Mouse (Mus musculus): ENCODE results near the gene Srsf6. TPM values are rescaled to one million over a fixed set of nuclear protein-coding genes. Genes with fewer than 3 reads are reported as not detected.
A peak's percentile ranks its signal among the peaks of the same experiment; 100 is the strongest.
"Not testable (repeated sequence)": the region's sequence is repeated elsewhere in the genome, so short reads cannot be mapped to it uniquely, and the experiment has no call there.

Srsf6 gene
- total RNA-seq, 1 experiment = 183 TPM

- Histone ChIP-seq H3K27ac (ENCODE audit: insufficient read depth, low read depth, low read length, poor library complexity, severe bottlenecking) (no peak overlapping the region), H3K4me1 (ENCODE audit: control insufficient read depth in 2 of 2, insufficient read depth in 2 of 2, low read length in 2 of 2, poor library complexity in 1 of 2) (peaks cover 0 to 6% of the 10 kb centered on the region in 2 experiments; a peak in 2 of 4 replicates), H3K36me3 (ENCODE audit: control insufficient read depth, insufficient read depth, low read length, poor library complexity, severe bottlenecking) (no peaks in the 10 kb centered on the region), H3K9me3 (ENCODE audit: control insufficient read depth, insufficient read depth, low read depth, low read length) (no peaks in the 10 kb centered on the region), H3K4me3 (ENCODE audit: insufficient read depth in 1 of 2, low read depth in 1 of 2, low read length in 2 of 2, poor library complexity in 1 of 2, severe bottlenecking in 1 of 2) (peak overlapping the region; percentile 14 to 45; a peak in 2 of 4 replicates), H3K9ac (ENCODE audit: insufficient read depth, low read depth, low read length, poor library complexity, severe bottlenecking) (no peak overlapping the region)
- no peak for TF ChIP-seq CHD2 (IDR thresholded peaks at IDR 0.05; ENCODE audit: low read depth, low read length)
- no peak for TF ChIP-seq ZC3H11A (IDR thresholded peaks at IDR 0.05; ENCODE audit: borderline replicate concordance, low read depth, low read length)
- TF ChIP-seq ZNF384 (IDR thresholded peaks at IDR 0.05; ENCODE audit: low read depth, low read length) = no peak
- TF ChIP-seq HCFC1 (IDR thresholded peaks at IDR 0.05; ENCODE audit: borderline replicate concordance, insufficient read depth, low read length) = no peak
- TF ChIP-seq MAFK (IDR thresholded peaks at IDR 0.05; ENCODE audit: insufficient read depth, low read depth, low read length) = no peak
- in situ Hi-C loops (cut with MboI; ENCODE audit: low sequenced_read_pairs in 2 of 2, unreplicated experiment in 2 of 2) = no loop called here
- no peak for DNase-seq (ENCODE audit: low read depth, low spot score)
Observed at GRCm38 (mm10) chr2:162889731-162890130, 41.6 kb upstream of the Srsf6 start.

GRCm38 (mm10) chr2:162892979-162893378, 38.3 kb upstream of the Srsf6 start:
- H3K36me3 ChIP-seq (ENCODE audit: control insufficient read depth, insufficient read depth, low read length, poor library complexity, severe bottlenecking); H3K4me3 ChIP-seq (ENCODE audit: insufficient read depth in 1 of 2, low read depth in 1 of 2, low read length in 2 of 2, poor library complexity in 1 of 2, severe bottlenecking in 1 of 2); DNase-seq (ENCODE audit: low read depth, low spot score); H3K4me1 ChIP-seq (ENCODE audit: control insufficient read depth in 2 of 2, insufficient read depth in 2 of 2, low read length in 2 of 2, poor library complexity in 1 of 2); H3K9ac ChIP-seq (ENCODE audit: insufficient read depth, low read depth, low read length, poor library complexity, severe bottlenecking); in situ Hi-C loops (cut with MboI; ENCODE audit: low sequenced_read_pairs in 2 of 2, unreplicated experiment in 2 of 2); H3K27ac ChIP-seq (ENCODE audit: insufficient read depth, low read depth, low read length, poor library complexity, severe bottlenecking); H3K9me3 ChIP-seq (ENCODE audit: control insufficient read depth, insufficient read depth, low read depth, low read length): not testable (repeated sequence)

DNA sequence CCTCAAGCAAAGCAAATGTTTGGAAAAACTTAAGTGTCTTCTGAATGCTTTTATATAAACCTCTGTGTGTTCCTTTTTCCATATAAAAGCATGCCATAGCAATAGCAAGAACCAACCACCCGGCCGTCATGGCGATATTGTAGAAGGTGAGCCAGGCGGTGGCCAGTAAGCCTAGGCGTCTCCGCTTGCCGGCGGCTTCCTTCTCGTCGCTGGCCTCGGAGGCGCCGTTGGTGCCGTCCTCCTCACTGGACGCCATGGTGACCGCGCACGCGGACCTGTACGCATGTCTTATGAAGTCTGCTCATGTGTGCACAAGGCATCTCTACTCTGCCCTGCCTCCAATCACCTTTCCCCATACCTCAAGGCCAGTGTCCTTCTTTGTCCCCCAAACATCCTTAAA, 32.1 kb upstream of the Srsf6 start:
- H3K9ac ChIP-seq (ENCODE audit: insufficient read depth, low read depth, low read length, poor library complexity, severe bottlenecking); H3K4me1 ChIP-seq (ENCODE audit: control insufficient read depth in 2 of 2, insufficient read depth in 2 of 2, low read length in 2 of 2, poor library complexity in 1 of 2); H3K36me3 ChIP-seq (ENCODE audit: control insufficient read depth, insufficient read depth, low read length, poor library complexity, severe bottlenecking); in situ Hi-C loops (cut with MboI; ENCODE audit: low sequenced_read_pairs in 2 of 2, unreplicated experiment in 2 of 2); H3K27ac ChIP-seq (ENCODE audit: insufficient read depth, low read depth, low read length, poor library complexity, severe bottlenecking); DNase-seq (ENCODE audit: low read depth, low spot score); H3K4me3 ChIP-seq (ENCODE audit: insufficient read depth in 1 of 2, low read depth in 1 of 2, low read length in 2 of 2, poor library complexity in 1 of 2, severe bottlenecking in 1 of 2); H3K9me3 ChIP-seq (ENCODE audit: control insufficient read depth, insufficient read depth, low read depth, low read length): not testable (repeated sequence)

DNA sequence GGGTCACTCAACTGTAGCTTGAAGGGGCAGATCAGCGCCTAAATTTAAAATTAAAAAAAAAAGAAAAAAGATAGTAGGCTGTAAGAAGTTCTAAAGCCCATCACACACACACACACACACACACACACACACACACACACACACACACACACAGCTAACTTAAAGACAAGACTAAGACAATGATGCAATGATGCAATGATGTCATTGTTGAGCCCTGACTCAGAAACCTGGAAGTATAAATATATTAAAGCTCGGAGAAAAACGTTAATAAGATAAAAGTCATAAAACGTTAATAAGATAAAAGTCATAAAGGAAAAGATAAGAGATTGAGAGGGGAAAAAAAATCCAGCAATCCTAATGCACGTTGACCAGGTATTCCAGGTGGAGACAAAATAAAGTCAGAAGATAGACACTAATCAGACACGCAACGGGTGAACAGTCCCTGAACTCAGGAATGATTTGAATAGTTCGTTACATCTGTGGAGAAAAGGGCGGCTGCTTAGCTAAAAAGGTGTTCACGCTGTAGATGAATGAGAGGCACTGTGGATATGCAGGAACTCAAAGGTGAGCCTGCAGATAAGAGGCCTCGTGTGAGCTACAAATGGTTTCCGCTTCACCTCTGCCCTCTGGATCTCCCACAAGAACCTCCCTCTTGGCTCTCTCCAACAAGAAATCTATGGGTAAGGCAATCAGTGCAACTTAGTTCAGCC, 31.3 kb upstream of the Srsf6 start:
- H3K9me3 ChIP-seq (ENCODE audit: control insufficient read depth, insufficient read depth, low read depth, low read length) = no peaks in the 10 kb centered on the region
- H3K4me3 ChIP-seq (ENCODE audit: insufficient read depth in 1 of 2, low read depth in 1 of 2, low read length in 2 of 2, poor library complexity in 1 of 2, severe bottlenecking in 1 of 2) = no peak overlapping the region
- in situ Hi-C loops (cut with MboI; ENCODE audit: low sequenced_read_pairs in 2 of 2, unreplicated experiment in 2 of 2) = no loop called here
- TF ChIP-seq HCFC1 (IDR thresholded peaks at IDR 0.05; ENCODE audit: borderline replicate concordance, insufficient read depth, low read length) (no peak), MAFK (IDR thresholded peaks at IDR 0.05; ENCODE audit: insufficient read depth, low read depth, low read length) (no peak), CHD2 (IDR thresholded peaks at IDR 0.05; ENCODE audit: low read depth, low read length) (no peak), ZC3H11A (IDR thresholded peaks at IDR 0.05; ENCODE audit: borderline replicate concordance, low read depth, low read length) (no peak), ZNF384 (IDR thresholded peaks at IDR 0.05; ENCODE audit: low read depth, low read length) (no peak)
- no peak for DNase-seq (ENCODE audit: low read depth, low spot score)
- H3K36me3 ChIP-seq (ENCODE audit: control insufficient read depth, insufficient read depth, low read length, poor library complexity, severe bottlenecking) = no peaks in the 10 kb centered on the region
- H3K9ac ChIP-seq (ENCODE audit: insufficient read depth, low read depth, low read length, poor library complexity, severe bottlenecking) = no peak overlapping the region
- no peaks in the 10 kb centered on the region for H3K4me1 ChIP-seq (ENCODE audit: control insufficient read depth in 2 of 2, insufficient read depth in 2 of 2, low read length in 2 of 2, poor library complexity in 1 of 2)
- no peak overlapping the region for H3K27ac ChIP-seq (ENCODE audit: insufficient read depth, low read depth, low read length, poor library complexity, severe bottlenecking)

- TF ChIP-seq MAFK (IDR thresholded peaks at IDR 0.05; ENCODE audit: insufficient read depth, low read depth, low read length) = no peak
- no peak for TF ChIP-seq HCFC1 (IDR thresholded peaks at IDR 0.05; ENCODE audit: borderline replicate concordance, insufficient read depth, low read length)
- TF ChIP-seq ZNF384 (IDR thresholded peaks at IDR 0.05; ENCODE audit: low read depth, low read length) = no peak
- TF ChIP-seq CHD2 (IDR thresholded peaks at IDR 0.05; ENCODE audit: low read depth, low read length) = no peak
- no peak for TF ChIP-seq ZC3H11A (IDR thresholded peaks at IDR 0.05; ENCODE audit: borderline replicate concordance, low read depth, low read length)
- in situ Hi-C loops (cut with MboI; ENCODE audit: low sequenced_read_pairs in 2 of 2, unreplicated experiment in 2 of 2) = no loop called here
- Histone ChIP-seq H3K9me3 (ENCODE audit: control insufficient read depth, insufficient read depth, low read depth, low read length) (no peaks in the 10 kb centered on the region), H3K4me1 (ENCODE audit: control insufficient read depth in 2 of 2, insufficient read depth in 2 of 2, low read length in 2 of 2, poor library complexity in 1 of 2) (no peaks in the 10 kb centered on the region), H3K27ac (ENCODE audit: insufficient read depth, low read depth, low read length, poor library complexity, severe bottlenecking) (no peak overlapping the region), H3K9ac (ENCODE audit: insufficient read depth, low read depth, low read length, poor library complexity, severe bottlenecking) (no peak overlapping the region), H3K4me3 (ENCODE audit: insufficient read depth in 1 of 2, low read depth in 1 of 2, low read length in 2 of 2, poor library complexity in 1 of 2, severe bottlenecking in 1 of 2) (no peak overlapping the region), H3K36me3 (ENCODE audit: control insufficient read depth, insufficient read depth, low read length, poor library complexity, severe bottlenecking) (no peaks in the 10 kb centered on the region)
- DNase-seq (ENCODE audit: low read depth, low spot score) = no peak
Observed at GRCm38 (mm10) chr2:162900590-162900916, 30.8 kb upstream of the Srsf6 start.

Data from ES-E14 (cell line).